Mouse (Mus musculus) limb, embryonic 11.5 days (tissue): ENCODE data around the gene Oit1. TPM values are rescaled to one million over a fixed set of nuclear protein-coding genes. Genes with fewer than 3 reads are reported as not detected.

ENCODE experiments used
- ATAC-seq: fragments of 200-750 bp; cut with Nextera tagmentation; 2 replicates; pipeline ENCODE4 v1.8.0; 2017; ENCODE audit warnings: low read depth; ENCODE audit not compliant: insufficient number of reproducible peaks, low FRiP score, low TSS enrichment
- DNase-seq: peaks from one replicate; pipeline ENCODE4 v3.0.0-alpha.2; 2015; ENCODE audit warnings: low spot score
- H3K27ac ChIP-seq: fragments of 300-500 bp; sonication (generic); replicated peaks from 2 replicates; pipeline ENCODE4 v1.5.1; 2014; ENCODE audit warnings: low read depth, mild to moderate bottlenecking, low read length
- H3K27me3 ChIP-seq: fragments of 300-500 bp; sonication (generic); 2 replicates; pipeline ENCODE4 v1.6.1; 2014; ENCODE audit warnings: mild to moderate bottlenecking, low read length, mixed read lengths; ENCODE audit not compliant: control insufficient read depth, insufficient read depth
- H3K36me3 ChIP-seq: fragments of 300-500 bp; sonication (generic); 2 replicates; pipeline ENCODE4 v1.6.1; 2014; ENCODE audit warnings: mild to moderate bottlenecking, low read length, moderate library complexity, mixed read lengths; ENCODE audit not compliant: control insufficient read depth, insufficient read depth
- H3K4me1 ChIP-seq: fragments of 300-500 bp; sonication (generic); 2 replicates; pipeline ENCODE4 v1.6.1; 2014; ENCODE audit warnings: low read length, mixed read lengths; ENCODE audit not compliant: control insufficient read depth, insufficient read depth
- H3K4me2 ChIP-seq: fragments of 300-500 bp; sonication (generic); 2 replicates; pipeline ENCODE4 v1.6.1; 2014; ENCODE audit warnings: low read depth, mild to moderate bottlenecking, moderate library complexity; ENCODE audit not compliant: severe bottlenecking
- H3K4me3 ChIP-seq: fragments of 300-500 bp; sonication (generic); 2 replicates; pipeline ENCODE4 v1.5.1; 2014; ENCODE audit warnings: low read depth, low read length
- H3K9ac ChIP-seq: fragments of 300-500 bp; sonication (generic); 2 replicates; pipeline ENCODE4 v1.6.1; 2014; ENCODE audit warnings: mild to moderate bottlenecking, low read length
- H3K9me3 ChIP-seq: fragments of 300-500 bp; sonication (generic); 2 replicates; pipeline ENCODE4 v1.6.1; 2016; ENCODE audit warnings: low read length; ENCODE audit not compliant: control insufficient read depth
- WGBS: fragments of 180-500 bp; shearing (Covaris S2); extraction: QIAGEN DNeasy Blood & Tissue Kit; methylation state at CpG from one replicate; pipeline ENCODE4 v1.1.7; 2014; 5-methylcytosine and 5-hydroxymethylcytosine counted together
- polyA plus RNA-seq: library from polyadenylated mRNA; unstranded; fragments of >200 nt; fragmentation: Nextera tagmentation; extraction: Ambion mirVana; gene quantifications from 2 replicates; pipeline ENCODE4 v1.2.1, GENCODE M21; 2014

Gene Oit1
- polyA plus RNA-seq, 1 experiment from 2014 or later = not detected

DNA sequence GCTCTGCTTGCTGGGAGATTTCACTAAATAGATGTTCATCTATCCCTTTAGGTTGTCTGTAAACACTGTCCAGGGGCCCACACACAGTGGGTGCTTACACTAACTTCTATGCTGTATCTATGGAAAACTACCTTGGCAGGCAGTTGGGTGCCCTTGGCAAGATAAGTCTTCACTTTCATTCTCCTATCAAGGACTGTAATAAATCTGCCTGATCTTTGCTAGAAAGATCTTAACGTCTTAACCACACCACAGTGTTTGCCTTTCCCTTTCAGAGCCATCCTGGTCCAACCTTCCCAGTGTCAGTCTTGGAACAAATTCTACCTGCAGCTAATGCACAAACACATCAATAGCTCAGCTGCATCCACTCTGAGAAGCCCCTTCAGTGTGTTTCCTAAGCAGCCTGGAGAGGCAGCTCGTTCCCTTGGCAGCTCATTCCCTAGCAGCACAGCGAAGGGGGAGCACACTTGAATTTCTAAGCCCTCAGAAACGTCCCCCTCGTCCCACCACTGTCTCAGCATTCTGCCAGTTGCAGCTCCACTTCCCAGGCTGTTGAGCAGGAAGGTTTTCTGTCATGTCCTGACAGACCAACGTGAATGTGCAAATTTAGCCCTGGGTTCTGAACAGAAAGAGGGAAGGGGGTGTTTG is 13.7 kb upstream of the Oit1 start:
- H3K4me2 ChIP-seq = no peak overlapping the region
- WGBS = 52% methylated on average over 6 of the region's 6 CpGs
- no peak overlapping the region for H3K9ac ChIP-seq
- no peak overlapping the region for H3K4me3 ChIP-seq
- H3K9me3 ChIP-seq = no peaks in the 10 kb centered on the region
- no peaks in the 10 kb centered on the region for H3K36me3 ChIP-seq
- H3K27me3 ChIP-seq = no peaks in the 10 kb centered on the region
- no peak overlapping the region for H3K27ac ChIP-seq
- H3K4me1 ChIP-seq = no peaks in the 10 kb centered on the region
- ATAC-seq (no peak), DNase-seq (no peak)

DNA sequence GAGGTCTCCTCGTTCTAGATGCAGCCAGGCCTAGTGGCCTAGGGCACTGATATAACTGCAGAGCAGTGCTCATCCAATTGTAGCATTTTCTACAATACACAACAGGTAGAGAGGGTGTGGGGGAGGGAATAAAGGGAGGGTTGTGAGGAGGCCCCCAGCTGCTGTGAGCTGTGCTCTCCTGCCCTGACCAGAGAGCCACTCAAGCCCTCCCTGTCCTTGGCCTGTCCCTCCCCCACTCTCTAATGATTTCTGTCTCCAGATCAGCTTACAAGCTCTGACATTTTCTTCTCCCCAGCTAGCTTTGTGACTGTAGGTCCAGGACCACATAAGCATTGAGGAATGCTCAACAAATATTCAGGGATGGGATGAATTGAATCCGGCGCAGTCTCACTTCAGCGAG is 9.2 kb downstream of the Oit1 start:
- 74% methylated on average over 4 of the region's 4 CpGs for WGBS
- Histone ChIP-seq H3K4me3 (no peak overlapping the region), H3K4me2 (no peak overlapping the region), H3K27me3 (no peaks in the 10 kb centered on the region), H3K9ac (no peak overlapping the region), H3K9me3 (no peaks in the 10 kb centered on the region), H3K36me3 (no peaks in the 10 kb centered on the region), H3K27ac (no peak overlapping the region), H3K4me1 (peaks cover 9% of the 10 kb centered on the region)
- ATAC-seq = no peak
- DNase-seq = no peak

DNA sequence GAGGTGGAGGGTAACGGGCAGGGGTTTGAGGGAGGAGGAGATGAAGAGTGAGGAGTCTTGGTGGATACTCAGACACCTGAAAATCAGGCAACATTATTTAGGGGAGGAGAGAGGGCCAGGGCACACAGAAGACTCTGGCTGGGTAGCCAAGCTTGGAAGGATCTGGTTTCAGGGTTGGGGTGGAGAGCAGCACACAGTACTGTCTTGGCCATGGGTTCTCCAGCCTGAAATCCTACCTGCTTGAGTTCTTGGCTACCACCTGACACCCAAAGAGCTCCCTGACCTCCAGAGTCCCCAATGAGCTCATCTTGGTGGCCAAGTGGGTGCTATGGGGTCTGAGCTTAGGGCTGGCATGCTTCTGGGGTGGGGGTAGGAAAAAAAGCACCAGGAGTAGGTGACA is 9.7 kb downstream of the Oit1 start:
- WGBS = 86% methylated on average over 1 of the region's 1 CpGs
- Histone ChIP-seq H3K4me2 (no peak overlapping the region), H3K9ac (no peak overlapping the region), H3K9me3 (no peaks in the 10 kb centered on the region), H3K36me3 (no peaks in the 10 kb centered on the region), H3K27me3 (no peaks in the 10 kb centered on the region), H3K27ac (no peak overlapping the region), H3K4me1 (peaks cover 9% of the 10 kb centered on the region), H3K4me3 (no peak overlapping the region)
- ATAC-seq (peak; percentile 54; the same call in 1 of the 2 replicates), DNase-seq (no peak)

DNA sequence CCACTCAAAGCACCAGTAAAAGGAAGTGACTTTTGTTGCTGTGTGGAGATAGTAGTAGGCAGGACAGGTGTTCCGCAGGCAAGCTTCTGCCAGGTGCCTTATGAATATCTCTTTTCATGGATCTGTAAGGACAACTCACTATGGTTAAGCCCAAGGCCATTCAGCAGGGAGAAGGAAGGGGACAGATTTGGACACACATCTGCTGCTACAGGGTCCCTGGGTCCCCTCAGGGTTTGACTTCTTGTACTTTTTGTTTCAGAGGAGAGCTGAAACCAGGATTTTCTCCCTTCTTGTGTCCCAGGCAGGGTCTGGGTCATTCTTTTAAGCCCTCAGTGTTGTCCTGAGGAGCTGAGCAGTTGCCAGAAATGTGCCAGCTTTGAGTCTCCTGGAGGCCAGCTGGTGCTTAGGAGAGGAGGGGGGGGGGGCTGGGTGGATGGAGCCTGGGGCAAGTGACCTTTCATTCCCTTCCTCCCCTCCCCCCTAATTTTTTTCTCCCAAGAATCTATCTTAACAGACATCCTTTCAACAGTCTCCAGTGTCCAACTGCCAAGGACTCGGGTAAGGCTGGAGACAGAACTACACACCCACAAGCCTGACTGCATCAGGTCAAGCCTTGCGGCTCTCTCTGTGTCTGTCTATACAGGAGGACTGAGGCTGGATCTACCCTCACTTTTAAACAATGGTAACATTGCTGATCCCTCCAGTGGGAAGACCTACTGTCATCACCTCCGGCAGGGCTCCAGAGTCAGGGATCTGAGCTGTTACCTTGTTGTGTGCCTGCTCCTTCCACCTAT is 10.6 kb downstream of the Oit1 start:
- Histone ChIP-seq H3K4me3 (no peak overlapping the region), H3K9me3 (no peaks in the 10 kb centered on the region)
- no peak for ATAC-seq

DNA sequence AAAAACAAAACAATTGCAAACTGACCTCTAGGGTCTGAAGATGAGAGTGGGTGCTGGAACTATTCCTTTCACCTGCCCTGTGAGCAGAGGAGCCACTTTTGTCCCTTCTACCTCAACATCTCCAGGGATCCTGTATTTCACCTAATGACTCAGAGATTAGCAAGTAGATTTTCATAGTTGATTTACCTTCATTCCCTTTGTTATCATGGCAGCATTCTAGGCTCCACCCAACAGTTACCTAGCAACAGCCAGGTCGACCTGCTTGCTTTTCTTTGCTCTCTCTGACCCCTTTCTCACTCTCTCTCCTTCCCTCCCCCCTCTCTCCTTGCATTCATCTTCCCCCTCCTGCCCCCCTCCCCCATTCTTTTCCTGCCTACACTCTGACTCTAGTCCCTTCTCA is 11.4 kb downstream of the Oit1 start:
- Histone ChIP-seq H3K36me3 (no peaks in the 10 kb centered on the region), H3K9me3 (no peaks in the 10 kb centered on the region), H3K4me3 (no peak overlapping the region), H3K27me3 (no peaks in the 10 kb centered on the region), H3K4me2 (no peak overlapping the region), H3K4me1 (peaks cover 9% of the 10 kb centered on the region), H3K9ac (no peak overlapping the region), H3K27ac (no peak overlapping the region)
- DNase-seq (no peak), ATAC-seq (no peak)
- WGBS = 0% methylated on average over 1 of the region's 1 CpGs

More for the DNA sequence above, 10.6 kb downstream of the Oit1 start:
- peaks cover 9% of the 10 kb centered on the region for H3K4me1 ChIP-seq
- no peak overlapping the region for H3K4me2 ChIP-seq
- H3K27me3 ChIP-seq = no peaks in the 10 kb centered on the region
- DNase-seq = no peak
- 53% methylated on average over 4 of the region's 4 CpGs for WGBS
- H3K36me3 ChIP-seq = no peaks in the 10 kb centered on the region
- H3K27ac ChIP-seq = no peak overlapping the region
- H3K9ac ChIP-seq = no peak overlapping the region

DNA sequence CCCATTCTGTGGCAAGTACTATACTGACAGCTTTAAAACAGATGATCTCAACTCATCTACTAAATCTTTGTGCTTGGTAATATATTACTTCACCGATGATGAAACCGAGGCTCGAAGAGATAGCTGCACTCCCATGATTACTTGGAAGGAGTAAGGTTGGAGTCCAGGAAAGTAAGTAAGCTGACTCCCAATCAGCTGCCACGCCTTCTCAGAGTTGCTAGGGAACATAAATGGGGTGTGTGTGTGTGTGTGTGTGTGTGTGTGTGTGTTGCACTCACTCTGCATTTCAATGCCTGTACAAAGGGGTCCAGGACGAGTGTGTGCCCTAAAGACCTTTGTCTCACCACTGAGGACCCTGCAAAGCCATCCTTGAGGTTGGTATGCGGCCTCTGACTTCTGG is 12.7 kb downstream of the Oit1 start:
- Histone ChIP-seq H3K4me3 (no peak overlapping the region), H3K9ac (no peak overlapping the region), H3K9me3 (no peaks in the 10 kb centered on the region), H3K4me1 (peaks cover 9% of the 10 kb centered on the region), H3K27me3 (no peaks in the 10 kb centered on the region), H3K27ac (no peak overlapping the region), H3K36me3 (no peaks in the 10 kb centered on the region), H3K4me2 (no peak overlapping the region)
- DNase-seq (no peak), ATAC-seq (no peak)
- WGBS = 76% methylated on average over 6 of the region's 6 CpGs

DNA sequence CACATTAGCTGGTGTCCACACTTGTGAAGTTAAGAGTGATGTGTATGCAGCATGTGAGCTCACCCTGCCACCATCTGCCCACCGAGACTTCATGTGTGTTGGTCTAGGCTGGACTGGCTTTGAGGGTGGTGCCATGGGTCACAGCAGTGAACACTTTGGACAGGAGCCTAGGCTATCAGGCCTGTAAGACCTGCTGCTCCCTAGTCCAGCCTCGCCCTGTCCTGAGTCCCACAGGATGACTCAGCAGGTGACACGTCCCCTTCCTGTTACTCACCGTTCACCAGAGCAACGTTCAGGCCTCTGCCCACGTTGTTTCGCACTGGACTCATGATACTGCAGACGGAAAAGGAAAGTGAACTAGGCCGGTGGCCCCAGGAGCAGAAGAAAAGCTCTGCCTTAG is 21.7 kb downstream of the Oit1 start:
- Histone ChIP-seq H3K4me1 (no peaks in the 10 kb centered on the region), H3K27me3 (no peaks in the 10 kb centered on the region), H3K36me3 (no peaks in the 10 kb centered on the region), H3K4me3 (no peak overlapping the region), H3K27ac (no peak overlapping the region), H3K4me2 (no peak overlapping the region), H3K9ac (no peak overlapping the region), H3K9me3 (no peaks in the 10 kb centered on the region)
- no peak for DNase-seq
- ATAC-seq = no peak; the same call in 1 of the 2 replicates
- WGBS = 87% methylated on average over 9 of the region's 9 CpGs

DNA sequence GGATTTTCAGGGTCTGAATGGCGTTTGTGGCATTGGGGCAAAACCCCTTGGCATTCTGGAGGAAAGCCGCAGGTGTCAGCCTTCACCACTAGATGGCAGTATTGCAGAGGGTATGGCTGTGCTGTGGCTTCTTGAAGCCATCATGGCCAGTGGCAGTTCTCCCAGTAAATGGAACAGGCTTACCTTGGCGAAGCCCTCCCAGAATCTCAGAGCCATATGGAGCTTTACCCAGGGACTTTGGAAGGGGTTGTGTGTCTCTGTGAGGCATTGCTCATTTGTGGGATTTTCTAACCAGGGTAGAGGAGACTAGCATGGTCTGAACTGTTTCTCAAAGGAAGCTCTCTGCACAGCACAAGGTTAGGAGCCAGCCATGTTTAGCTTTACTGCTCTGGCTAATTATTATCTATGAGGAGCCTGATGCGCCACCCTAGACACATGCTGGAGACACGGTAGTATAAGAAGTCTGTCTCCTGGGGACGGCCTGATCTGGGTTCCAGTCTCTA is 22.5 kb downstream of the Oit1 start:
- H3K4me1 ChIP-seq = no peaks in the 10 kb centered on the region
- H3K27me3 ChIP-seq = no peaks in the 10 kb centered on the region
- 36% methylated on average over 6 of the region's 6 CpGs for WGBS
- H3K36me3 ChIP-seq = no peaks in the 10 kb centered on the region
- ATAC-seq = peak; percentile 52; the same call in 1 of the 2 replicates
- no peaks in the 10 kb centered on the region for H3K9me3 ChIP-seq
- H3K4me2 ChIP-seq = no peak overlapping the region
- DNase-seq = peak; percentile 88
- no peak overlapping the region for H3K4me3 ChIP-seq
- H3K9ac ChIP-seq = no peak overlapping the region
- no peak overlapping the region for H3K27ac ChIP-seq
